Mouse (Mus musculus) mature B cell (primary cell): ENCODE results near the gene Ccdc187.

ENCODE experiments used
- in situ Hi-C: fragments of 300-500 bp; cut with MboI; formaldehyde crosslinking; loops from 2 replicates; pipeline ENCODE4 v1.14.3; 2019

Ccdc187 gene

GRCm38 (mm10) chr2:26214526-26214925 lies 79.8 kb downstream of the Ccdc187 start:
- in situ Hi-C loops: no loop called here

- in situ Hi-C loops: no loop called here
Observed at GRCm38 (mm10) chr2:26209566-26209965, 84.8 kb downstream of the Ccdc187 start.

GRCm38 (mm10) chr2:26208126-26208789 lies 86.1 kb downstream of the Ccdc187 start, which contains the start of gene Lhx3:
Gene Lhx3, minus strand, starts transcription at chr2:26208289.
- in situ Hi-C loops: no loop called here

GRCm38 (mm10) chr2:26207559-26207958 lies 86.8 kb downstream of the Ccdc187 start:
- in situ Hi-C loops: no loop called here

- in situ Hi-C loops: no loop called here
Observed at GRCm38 (mm10) chr2:26205761-26206160, 88.6 kb downstream of the Ccdc187 start.

- in situ Hi-C loops: no loop called here
Observed at GRCm38 (mm10) chr2:26205126-26205525, 89.2 kb downstream of the Ccdc187 start.

- in situ Hi-C loops: no loop called here
Observed at GRCm38 (mm10) chr2:26202849-26203475, 91.4 kb downstream of the Ccdc187 start.

- in situ Hi-C loops: no loop called here
Observed at GRCm38 (mm10) chr2:26201926-26202848, 92.2 kb downstream of the Ccdc187 start.

GRCm38 (mm10) chr2:26198488-26198887 lies 95.9 kb downstream of the Ccdc187 start:
- in situ Hi-C loops: no loop called here

- in situ Hi-C loops: no loop called here
Observed at GRCm38 (mm10) chr2:26194552-26195339, 99.6 kb downstream of the Ccdc187 start.
